Mouse (Mus musculus) liver, adult 2 months (tissue): Measurements from ENCODE around the gene Gpank1. TPM values are rescaled to one million over a fixed set of nuclear protein-coding genes. Genes with fewer than 3 reads are reported as not detected.

Experiments used
- DNase-seq: peaks from one replicate; pipeline ENCODE4 v3.0.0-alpha.2; 2011; ENCODE audit warnings: low read depth, low spot score; ENCODE audit errors: extremely low read depth
- H3K27ac ChIP-seq: fragments of 200-500 bp; replicated peaks from 2 replicates; pipeline ENCODE4 v1.5.1; 2012; ENCODE audit warnings: low read depth, mild to moderate bottlenecking, control low read depth, inconsistent platforms, low read length; ENCODE audit not compliant: insufficient read depth
- H3K27me3 ChIP-seq: fragments of 200-500 bp; 2 replicates; pipeline ENCODE4 v1.6.1; 2012; ENCODE audit warnings: mild to moderate bottlenecking, moderate library complexity, low read length, inconsistent platforms; ENCODE audit not compliant: control insufficient read depth, insufficient read depth
- H3K36me3 ChIP-seq: fragments of 200-500 bp; 2 replicates; pipeline ENCODE4 v1.6.1; 2012; ENCODE audit warnings: low read length, inconsistent platforms; ENCODE audit not compliant: control insufficient read depth, insufficient read depth
- H3K4me1 ChIP-seq: fragments of 200-500 bp; 2 replicates; pipeline ENCODE4 v1.6.1; 2011; ENCODE audit warnings: low read length; ENCODE audit not compliant: control insufficient read depth, insufficient read depth
- H3K4me3 ChIP-seq: fragments of 200-500 bp; 2 replicates; pipeline ENCODE4 v1.5.1; 2011; ENCODE audit warnings: low read depth, mild to moderate bottlenecking, control low read depth, low read length, moderate library complexity; ENCODE audit not compliant: insufficient read depth
- H3K79me2 ChIP-seq: fragments of 200-500 bp; 2 replicates; pipeline ENCODE4 v1.6.1; 2012; ENCODE audit warnings: inconsistent platforms, mild to moderate bottlenecking, low read length, moderate library complexity; ENCODE audit not compliant: control insufficient read depth, insufficient read depth
- H3K9ac ChIP-seq: fragments of 200-500 bp; 2 replicates; pipeline ENCODE4 v1.6.1; 2012; ENCODE audit warnings: low read depth, mild to moderate bottlenecking, control low read depth, inconsistent platforms, low read length
- CTCF ChIP-seq: fragments of 200-500 bp; IDR thresholded peaks from 2 replicates; pipeline ENCODE4 v1.5.1; 2011; ENCODE audit warnings: low read depth, low read length, control low read depth
- POLR2A ChIP-seq: fragments of 200-500 bp; IDR thresholded peaks from 2 replicates; pipeline ENCODE4 v1.6.1; 2011; ENCODE audit warnings: low read length, control low read depth; ENCODE audit not compliant: insufficient read depth; ENCODE audit errors: extremely low read depth
- WGBS: fragments of 180-500 bp; shearing (Covaris S2); methylation state at CpG from one replicate; pipeline ENCODE4 v1.1.7; 2018; 5-methylcytosine and 5-hydroxymethylcytosine counted together
- polyA plus RNA-seq: library from polyadenylated mRNA; depleted of rRNA; stranded (reverse); fragments of >200 nt; gene quantifications from 2 replicates; pipeline ENCODE4 v1.2.3, GENCODE M21; 2012
- total RNA-seq: library from RNA; depleted of rRNA; stranded (reverse); fragments of >200 nt; gene quantifications from 2 replicates; pipeline ENCODE4 v1.2.3, GENCODE M21; 2014

The Gpank1 gene
- total and polyA plus RNA-seq, 2 experiments, result 9.8 to 11.4 TPM

DNA sequence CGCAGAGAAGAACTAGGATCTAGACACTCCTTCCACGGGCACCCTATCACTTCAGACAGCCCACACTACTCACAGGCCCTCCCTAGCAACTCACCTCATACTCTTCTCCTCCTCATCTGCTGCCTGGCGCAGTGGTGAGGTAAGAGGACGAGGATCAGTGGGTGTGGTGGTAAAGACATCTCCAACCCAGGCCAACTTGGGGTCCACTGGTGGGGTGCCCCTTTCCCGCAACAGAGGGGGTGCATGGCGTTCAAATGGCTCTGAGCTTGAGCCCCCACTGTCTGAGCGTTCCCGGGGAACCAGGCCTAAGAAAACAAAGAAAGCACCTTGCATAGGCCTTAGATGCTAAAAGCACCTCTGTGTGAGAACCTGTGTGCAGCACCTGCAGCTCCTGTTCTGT, 36.0 kb downstream of the Gpank1 start:
- Histone ChIP-seq H3K27ac (no peak overlapping the region), H3K36me3 (peaks cover 86% of the 10 kb centered on the region), H3K4me1 (no peaks in the 10 kb centered on the region), H3K79me2 (peaks cover 23% of the 10 kb centered on the region), H3K9ac (no peak overlapping the region), H3K27me3 (no peaks in the 10 kb centered on the region), H3K4me3 (no peak overlapping the region)
- DNase-seq, result no peak
- 90% methylated on average over 8 of the region's 8 CpGs for WGBS
- TF ChIP-seq POLR2A (no peak), CTCF (no peak)

DNA sequence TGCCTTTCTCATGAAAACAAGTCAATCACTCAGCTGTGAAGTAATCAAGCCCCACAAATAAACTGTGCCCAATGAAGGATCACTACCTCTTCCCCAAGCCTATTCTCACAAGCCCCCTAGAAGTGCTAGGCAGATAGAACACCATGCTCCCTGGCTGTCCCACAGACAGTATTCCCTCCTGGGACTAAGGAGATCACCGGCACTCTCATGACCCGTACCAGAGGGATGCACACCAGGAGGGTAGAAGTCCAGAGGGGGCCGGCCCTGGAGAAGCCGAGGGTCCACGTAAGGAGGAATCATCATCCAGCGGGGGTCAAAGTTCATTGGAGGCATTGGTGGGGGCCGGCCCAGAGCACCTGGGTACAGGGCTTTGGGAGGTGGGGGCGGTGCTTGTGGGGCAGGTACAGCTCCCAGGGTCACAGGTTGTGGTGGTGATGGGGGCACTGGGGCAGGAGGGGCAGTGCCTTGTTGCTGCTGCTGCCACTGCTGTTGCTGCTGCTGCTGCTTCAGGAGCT, 36.5 kb downstream of the Gpank1 start:
- no peaks in the 10 kb centered on the region for H3K27me3 ChIP-seq
- H3K36me3 ChIP-seq, result peaks cover 82% of the 10 kb centered on the region
- no peak for DNase-seq
- H3K9ac ChIP-seq, result no peak overlapping the region
- TF ChIP-seq POLR2A (no peak), CTCF (no peak)
- no peak overlapping the region for H3K4me3 ChIP-seq
- WGBS, result 94% methylated on average over 8 of the region's 8 CpGs
- peaks cover 27% of the 10 kb centered on the region for H3K79me2 ChIP-seq
- H3K4me1 ChIP-seq, result no peaks in the 10 kb centered on the region; the same call in 1 of the 2 replicates
- no peak overlapping the region for H3K27ac ChIP-seq

DNA sequence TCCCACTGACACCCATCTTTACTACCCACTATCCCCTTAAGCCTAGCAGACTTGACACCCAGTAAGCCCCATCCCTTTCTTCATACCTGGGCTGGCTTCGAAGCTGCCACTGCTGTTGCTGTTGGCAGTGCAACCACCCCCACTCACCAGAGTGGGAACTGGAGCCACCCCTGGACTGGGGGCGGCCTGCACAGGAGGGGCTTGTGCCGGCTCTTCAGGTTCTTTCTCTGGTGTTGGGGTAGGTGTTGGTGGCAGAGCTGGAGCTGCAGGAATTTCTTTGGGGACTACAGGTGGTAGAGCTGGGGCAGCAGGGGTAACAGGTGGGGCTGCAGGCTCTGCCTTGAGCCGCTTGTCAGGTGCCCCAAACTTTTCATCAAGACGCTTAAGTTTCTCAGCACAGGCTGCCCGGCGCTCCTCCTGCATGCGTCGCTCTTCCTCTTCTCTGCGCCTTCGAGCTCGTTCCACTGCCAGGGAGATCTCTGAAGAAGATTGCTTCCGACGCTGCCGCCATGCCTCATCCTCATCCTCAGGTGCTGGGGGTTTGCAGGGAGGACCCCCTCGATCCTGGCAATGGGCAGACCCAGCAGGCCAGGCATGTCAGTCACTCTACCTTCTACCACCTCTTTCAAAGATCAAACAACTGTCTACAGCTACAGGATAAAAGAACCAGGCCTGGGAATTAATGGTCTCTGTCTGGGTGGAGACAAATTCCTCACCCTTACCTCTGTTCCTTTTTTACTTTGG, 37.8 kb downstream of the Gpank1 start:
- WGBS, result 90% methylated on average over 16 of the region's 16 CpGs
- Histone ChIP-seq H3K27ac (no peak overlapping the region), H3K9ac (no peak overlapping the region), H3K27me3 (no peaks in the 10 kb centered on the region), H3K4me1 (peaks cover 2% of the 10 kb centered on the region), H3K79me2 (peaks cover 34% of the 10 kb centered on the region), H3K36me3 (peaks cover 70% of the 10 kb centered on the region), H3K4me3 (no peak overlapping the region)
- no peak for DNase-seq
- no peak for TF ChIP-seq CTCF
- TF ChIP-seq POLR2A, result no peak

DNA sequence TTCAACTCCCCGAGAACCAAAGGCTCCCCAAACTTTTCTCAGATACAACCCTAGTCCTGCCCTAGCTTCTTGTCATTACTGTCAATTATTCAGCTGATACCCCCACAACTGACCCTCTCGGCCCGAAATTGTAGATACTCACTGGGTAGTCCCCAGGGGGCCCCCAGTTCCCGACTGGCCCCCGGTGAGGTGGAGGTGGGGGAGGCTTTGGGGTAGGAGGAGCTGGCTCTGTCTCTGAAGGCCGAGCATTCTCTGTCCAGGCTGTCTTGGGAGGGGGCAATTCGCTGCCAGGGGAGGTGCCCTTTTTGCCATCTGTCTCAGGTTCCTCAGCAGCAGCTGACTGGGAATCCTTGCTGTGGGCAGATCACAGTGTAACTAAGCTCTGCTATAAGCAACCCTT, 38.4 kb downstream of the Gpank1 start:
- DNase-seq, result no peak
- peaks cover 39% of the 10 kb centered on the region for H3K79me2 ChIP-seq
- TF ChIP-seq CTCF (no peak), POLR2A (no peak)
- H3K4me1 ChIP-seq, result peaks cover 2% of the 10 kb centered on the region
- H3K27ac ChIP-seq, result no peak overlapping the region
- H3K27me3 ChIP-seq, result no peaks in the 10 kb centered on the region
- no peak overlapping the region for H3K9ac ChIP-seq
- WGBS, result 92% methylated on average over 7 of the region's 7 CpGs
- peaks cover 64% of the 10 kb centered on the region for H3K36me3 ChIP-seq
- H3K4me3 ChIP-seq, result no peak overlapping the region

DNA sequence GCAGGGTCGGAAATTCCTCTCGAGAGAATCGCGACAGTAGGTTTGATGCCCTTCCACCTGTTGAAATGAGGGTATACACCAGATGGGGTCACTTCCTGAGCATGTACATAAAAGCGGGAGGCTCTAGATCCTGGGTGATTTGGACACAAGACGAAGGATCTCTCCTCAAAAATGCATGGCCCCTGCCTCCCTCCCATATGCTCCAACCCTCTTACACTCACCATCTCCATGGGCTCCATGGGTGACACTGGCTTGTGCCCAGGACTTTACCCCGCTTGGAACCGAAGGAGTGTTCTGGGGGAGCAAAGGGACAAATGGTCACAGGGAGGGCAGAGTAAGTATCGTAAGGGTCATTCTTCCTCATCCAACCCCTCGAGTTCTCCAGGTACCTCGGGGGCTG, 40.2 kb downstream of the Gpank1 start:
- H3K9ac ChIP-seq, result no peak overlapping the region
- no peak for DNase-seq

DNA sequence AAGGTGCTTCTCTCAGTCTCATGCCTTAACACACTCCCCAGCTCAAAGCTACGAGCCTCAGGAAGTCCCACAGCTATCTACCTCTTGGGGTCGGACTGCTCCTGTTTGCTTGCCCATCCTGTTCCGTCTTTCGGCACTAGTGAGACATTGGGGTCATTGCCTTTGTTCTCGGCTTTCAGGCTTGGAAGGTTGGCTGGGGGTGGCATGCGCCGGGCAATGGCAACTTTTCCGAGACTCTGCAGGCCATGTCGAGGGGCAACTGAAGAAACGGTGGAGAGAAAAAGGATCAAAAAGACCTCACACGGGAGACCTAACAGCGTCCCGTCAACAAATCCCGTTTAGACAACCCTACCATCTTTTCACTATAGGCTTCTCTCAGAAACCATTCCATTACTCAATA, 40.9 kb downstream of the Gpank1 start:
- 72% methylated on average over 14 of the region's 14 CpGs for WGBS
- TF ChIP-seq POLR2A (no peak), CTCF (no peak)
- H3K4me3 ChIP-seq, result no peak overlapping the region
- peaks cover 5% of the 10 kb centered on the region for H3K4me1 ChIP-seq
- no peak overlapping the region for H3K9ac ChIP-seq
- no peak overlapping the region for H3K27ac ChIP-seq
- H3K36me3 ChIP-seq, result peaks cover 46% of the 10 kb centered on the region
- DNase-seq, result no peak
- H3K27me3 ChIP-seq, result no peaks in the 10 kb centered on the region
- H3K79me2 ChIP-seq, result peaks cover 39% of the 10 kb centered on the region

More for the DNA sequence above, 40.2 kb downstream of the Gpank1 start:
- H3K36me3 ChIP-seq, result peaks cover 52% of the 10 kb centered on the region
- no peak for TF ChIP-seq CTCF
- no peak for TF ChIP-seq POLR2A
- H3K79me2 ChIP-seq, result peaks cover 39% of the 10 kb centered on the region
- peaks cover 5% of the 10 kb centered on the region for H3K4me1 ChIP-seq
- H3K27ac ChIP-seq, result no peak overlapping the region
- no peak overlapping the region for H3K4me3 ChIP-seq
- no peaks in the 10 kb centered on the region for H3K27me3 ChIP-seq
- WGBS, result 78% methylated on average over 11 of the region's 11 CpGs
